Mouse (Mus musculus): ENCODE data around the gene Itgb5. TPM values are rescaled to one million over a fixed set of nuclear protein-coding genes. Genes with fewer than 3 reads are reported as not detected.

The Itgb5 gene
- polyA plus RNA-seq, 1 experiment from 2014 or later, result 21.7 TPM

DNA sequence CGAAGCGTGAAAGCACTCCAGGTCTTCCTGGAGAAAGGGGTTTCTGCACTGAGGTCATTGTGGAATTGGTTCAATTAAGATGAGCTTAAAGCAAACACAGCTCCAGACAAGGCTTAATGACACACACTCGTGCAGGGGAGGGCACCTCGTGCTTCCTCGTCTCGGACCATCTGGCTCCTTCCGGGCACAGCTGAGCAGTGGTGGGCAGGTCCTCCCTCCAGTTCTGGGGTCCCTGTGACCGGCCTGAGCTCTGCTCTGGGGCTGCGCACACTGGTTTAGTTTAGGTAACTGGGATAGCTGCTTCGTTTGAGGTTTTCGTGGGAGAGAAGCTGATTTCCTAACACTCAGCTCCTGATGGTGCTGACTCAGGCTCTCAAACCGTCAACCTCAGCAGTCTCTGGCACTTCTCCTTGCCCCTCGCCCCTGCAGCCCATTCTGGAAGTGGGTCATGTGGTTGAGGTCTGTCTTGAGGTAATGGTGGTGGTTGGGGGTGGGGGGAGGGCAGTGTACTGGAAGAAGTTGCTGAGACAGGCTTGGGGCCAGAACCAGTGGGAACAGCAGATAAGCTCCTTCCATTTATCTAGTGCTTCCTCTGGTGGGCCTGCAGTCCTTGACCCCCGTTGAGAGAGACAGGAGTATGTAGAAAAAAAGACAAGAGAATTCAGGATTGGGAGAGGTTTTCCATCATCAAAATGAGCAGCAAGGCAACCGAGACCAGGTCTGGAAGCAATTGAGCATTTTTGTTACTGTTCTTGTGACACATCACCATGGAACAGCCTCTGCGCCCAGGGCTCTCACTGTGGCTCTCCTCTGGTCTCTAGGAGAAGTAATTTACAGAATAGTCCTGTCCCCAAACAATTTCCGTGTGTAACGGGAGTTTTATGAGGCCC, 92.9 kb downstream of the Itgb5 start:
- Histone ChIP-seq H3K4me1 (replicated peaks; ENCODE audit: control insufficient read depth, insufficient read depth, low read length) (no peaks in the 10 kb centered on the region), H3K4me2 (replicated peaks; ENCODE audit: low read depth, low read length) (no peak overlapping the region), H3K4me3 (ENCODE audit: low read depth, low read length) (no peak overlapping the region), H3K36me3 (ENCODE audit: control insufficient read depth, insufficient read depth, low read length) (no peaks in the 10 kb centered on the region), H3K9ac (ENCODE audit: low read depth, low read length) (no peak overlapping the region), H3K27me3 (ENCODE audit: control insufficient read depth, insufficient read depth, low read length) (no peaks in the 10 kb centered on the region), H3K9me3 (ENCODE audit: control insufficient read depth, low read length) (no peaks in the 10 kb centered on the region), H3K27ac (ENCODE audit: low read depth, low read length) (no peak overlapping the region)
- DNase-seq (ENCODE audit: low spot score) (no peak), ATAC-seq (ENCODE audit: low FRiP score) (no peak)
- 62% methylated on average over 18 of the region's 18 CpGs for WGBS

DNA sequence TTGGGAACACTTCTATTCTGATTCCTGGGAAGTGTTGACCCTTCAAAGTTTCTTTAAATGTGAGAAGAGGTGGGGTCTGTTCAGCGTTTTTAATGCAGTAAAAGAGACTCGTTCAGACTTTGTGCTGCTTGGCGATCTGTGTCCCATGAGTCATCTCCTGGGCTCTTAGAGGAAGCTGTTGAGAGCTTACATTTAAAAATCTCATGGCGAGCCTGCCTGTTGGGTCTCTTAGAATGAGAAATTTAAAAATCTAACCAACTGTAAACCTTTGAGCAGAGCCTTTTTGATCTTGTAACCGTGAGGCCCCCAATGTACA, 93.5 kb downstream of the Itgb5 start:
- no peaks in the 10 kb centered on the region for H3K4me1 ChIP-seq (replicated peaks; ENCODE audit: control insufficient read depth, insufficient read depth, low read length)
- H3K27me3 ChIP-seq (ENCODE audit: control insufficient read depth, insufficient read depth, low read length), result no peaks in the 10 kb centered on the region
- no peak overlapping the region for H3K27ac ChIP-seq (ENCODE audit: low read depth, low read length)
- H3K9me3 ChIP-seq (ENCODE audit: control insufficient read depth, low read length), result no peaks in the 10 kb centered on the region
- DNase-seq (ENCODE audit: low spot score) (no peak), ATAC-seq (ENCODE audit: low FRiP score) (no peak)
- 81% methylated on average over 5 of the region's 5 CpGs for WGBS
- no peaks in the 10 kb centered on the region for H3K36me3 ChIP-seq (ENCODE audit: control insufficient read depth, insufficient read depth, low read length)
- no peak overlapping the region for H3K4me2 ChIP-seq (replicated peaks; ENCODE audit: low read depth, low read length)
- H3K4me3 ChIP-seq (ENCODE audit: low read depth, low read length), result no peak overlapping the region
- H3K9ac ChIP-seq (ENCODE audit: low read depth, low read length), result no peak overlapping the region

DNA sequence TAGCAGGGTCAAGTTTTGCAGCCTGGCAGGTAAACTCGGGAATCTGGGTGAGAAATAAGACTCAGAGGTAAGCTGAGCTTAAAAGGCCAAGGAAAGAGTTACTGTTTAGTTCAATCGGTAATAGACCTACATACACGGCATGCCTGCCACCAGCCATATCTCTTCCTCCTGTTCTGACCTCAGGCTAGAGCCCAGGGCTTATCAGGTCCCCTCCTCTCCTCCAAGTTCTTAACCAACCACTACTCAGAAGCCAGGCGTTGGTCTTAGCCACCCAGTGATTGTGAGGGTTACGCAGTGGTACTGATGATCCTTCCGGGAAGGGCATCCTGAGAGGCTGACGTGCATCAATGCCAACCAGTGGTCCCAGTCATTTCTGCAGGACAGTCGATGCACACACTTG, 94.3 kb downstream of the Itgb5 start:
- Histone ChIP-seq H3K27ac (ENCODE audit: low read depth, low read length) (no peak overlapping the region), H3K36me3 (ENCODE audit: control insufficient read depth, insufficient read depth, low read length) (no peaks in the 10 kb centered on the region), H3K4me2 (replicated peaks; ENCODE audit: low read depth, low read length) (no peak overlapping the region), H3K27me3 (ENCODE audit: control insufficient read depth, insufficient read depth, low read length) (no peaks in the 10 kb centered on the region), H3K9me3 (ENCODE audit: control insufficient read depth, low read length) (no peaks in the 10 kb centered on the region), H3K4me1 (replicated peaks; ENCODE audit: control insufficient read depth, insufficient read depth, low read length) (no peaks in the 10 kb centered on the region), H3K4me3 (ENCODE audit: low read depth, low read length) (no peak overlapping the region), H3K9ac (ENCODE audit: low read depth, low read length) (no peak overlapping the region)
- 89% methylated on average over 8 of the region's 8 CpGs for WGBS
- ATAC-seq (ENCODE audit: low FRiP score) (no peak), DNase-seq (ENCODE audit: low spot score) (no peak)

DNA sequence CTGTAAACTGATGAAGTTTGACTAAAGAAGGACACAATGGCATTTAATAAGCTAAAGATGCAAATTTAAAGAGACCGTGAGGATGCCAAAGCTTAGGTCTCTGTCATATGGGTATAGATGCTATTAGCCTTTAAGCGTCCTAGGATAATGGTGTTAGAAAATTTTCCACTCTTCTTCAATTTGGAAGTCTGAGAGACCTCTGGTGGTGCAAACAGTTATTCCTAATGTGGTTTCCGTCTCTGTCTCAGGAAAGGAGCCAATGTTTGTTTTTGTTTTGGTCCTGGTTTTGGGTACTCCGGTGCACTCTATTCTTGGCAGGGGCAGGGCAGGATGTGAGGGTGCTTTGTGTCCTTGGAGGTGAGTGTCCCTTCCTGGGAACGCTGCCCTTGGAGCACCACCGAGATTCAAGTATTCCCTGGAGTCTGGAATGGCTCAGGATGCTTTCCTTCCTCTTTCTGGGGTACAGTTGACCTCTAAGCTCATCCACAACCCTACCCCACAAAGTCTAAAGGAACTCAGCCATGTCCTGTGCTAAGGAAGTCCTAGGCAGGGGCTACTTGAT, 97.9 kb downstream of the Itgb5 start:
- no peak overlapping the region for H3K27ac ChIP-seq (ENCODE audit: low read depth, low read length)
- WGBS, result 88% methylated on average over 6 of the region's 6 CpGs

DNA sequence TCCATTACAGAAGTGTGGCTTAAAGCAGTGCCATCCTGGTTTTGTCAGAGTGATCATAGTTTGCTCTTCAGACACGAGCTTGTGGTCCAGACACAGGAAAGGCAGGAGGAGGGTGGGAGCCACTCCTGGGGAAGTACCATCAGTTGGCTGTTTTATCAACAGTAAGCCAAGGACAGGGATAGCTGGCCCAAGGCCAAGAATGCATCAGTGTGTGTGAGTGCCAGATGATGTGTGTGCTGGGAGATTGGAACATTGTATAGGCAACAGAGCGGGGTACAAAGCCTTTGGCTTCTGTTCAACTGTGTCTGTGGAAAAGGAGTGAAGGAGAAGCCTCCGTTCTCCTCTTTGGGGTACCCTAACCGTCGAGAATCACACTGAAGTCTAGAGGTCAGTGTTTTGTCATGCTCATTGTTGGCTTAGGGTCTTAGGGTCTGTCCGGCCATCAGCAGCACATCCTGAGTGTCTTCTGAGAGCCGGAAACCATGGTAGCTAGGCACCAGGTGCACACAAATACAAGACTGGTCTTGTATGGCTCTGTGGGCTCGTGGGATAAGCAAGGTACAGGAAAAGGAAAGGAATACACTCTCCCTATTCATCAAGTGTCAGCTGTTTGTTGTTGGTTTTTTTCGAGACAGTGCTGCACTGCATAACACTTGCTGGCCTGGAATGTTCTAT, 99.5 kb downstream of the Itgb5 start:
- no peak for DNase-seq (ENCODE audit: low spot score)
- H3K9ac ChIP-seq (ENCODE audit: low read depth, low read length), result no peak overlapping the region
- no peak overlapping the region for H3K4me3 ChIP-seq (ENCODE audit: low read depth, low read length)
- no peak overlapping the region for H3K27ac ChIP-seq (ENCODE audit: low read depth, low read length)
- no peaks in the 10 kb centered on the region for H3K36me3 ChIP-seq (ENCODE audit: control insufficient read depth, insufficient read depth, low read length)
- H3K4me2 ChIP-seq (replicated peaks; ENCODE audit: low read depth, low read length), result no peak overlapping the region
- ATAC-seq (ENCODE audit: low FRiP score), result no peak
- H3K27me3 ChIP-seq (ENCODE audit: control insufficient read depth, insufficient read depth, low read length), result no peaks in the 10 kb centered on the region
- H3K9me3 ChIP-seq (ENCODE audit: control insufficient read depth, low read length), result no peaks in the 10 kb centered on the region
- H3K4me1 ChIP-seq (replicated peaks; ENCODE audit: control insufficient read depth, insufficient read depth, low read length), result no peaks in the 10 kb centered on the region
- WGBS, result 87% methylated on average over 9 of the region's 9 CpGs

More for the DNA sequence above, 97.9 kb downstream of the Itgb5 start:
- Histone ChIP-seq H3K36me3 (ENCODE audit: control insufficient read depth, insufficient read depth, low read length) (no peaks in the 10 kb centered on the region), H3K9me3 (ENCODE audit: control insufficient read depth, low read length) (no peaks in the 10 kb centered on the region), H3K9ac (ENCODE audit: low read depth, low read length) (no peak overlapping the region), H3K4me1 (replicated peaks; ENCODE audit: control insufficient read depth, insufficient read depth, low read length) (no peaks in the 10 kb centered on the region), H3K4me2 (replicated peaks; ENCODE audit: low read depth, low read length) (no peak overlapping the region), H3K4me3 (ENCODE audit: low read depth, low read length) (no peak overlapping the region), H3K27me3 (ENCODE audit: control insufficient read depth, insufficient read depth, low read length) (no peaks in the 10 kb centered on the region)
- ATAC-seq (ENCODE audit: low FRiP score) (no peak), DNase-seq (ENCODE audit: low spot score) (no peak)

DNA sequence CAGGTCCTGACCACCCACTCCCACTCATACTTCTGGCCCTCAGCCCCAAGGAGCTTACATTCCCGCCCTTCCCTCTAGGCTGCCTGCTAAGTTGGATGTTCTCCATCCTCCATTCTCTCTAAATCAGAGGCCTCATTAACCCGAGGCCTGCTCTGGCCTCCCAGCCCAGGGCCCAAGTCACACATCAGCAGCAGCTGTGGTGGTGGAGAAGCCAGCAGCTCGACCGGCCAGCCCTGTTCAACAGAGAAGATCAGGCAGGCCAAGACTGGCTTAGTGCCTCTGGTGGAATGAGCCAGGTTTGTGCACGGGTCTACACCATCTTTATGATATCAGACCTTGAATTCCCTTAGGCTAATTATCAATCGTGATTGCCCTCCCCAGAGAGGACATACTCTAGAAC, 101.3 kb downstream of the Itgb5 start:
- Histone ChIP-seq H3K4me2 (replicated peaks; ENCODE audit: low read depth, low read length) (no peak overlapping the region), H3K27ac (ENCODE audit: low read depth, low read length) (no peak overlapping the region), H3K9ac (ENCODE audit: low read depth, low read length) (no peak overlapping the region), H3K4me1 (replicated peaks; ENCODE audit: control insufficient read depth, insufficient read depth, low read length) (no peaks in the 10 kb centered on the region), H3K9me3 (ENCODE audit: control insufficient read depth, low read length) (no peaks in the 10 kb centered on the region), H3K36me3 (ENCODE audit: control insufficient read depth, insufficient read depth, low read length) (no peaks in the 10 kb centered on the region), H3K27me3 (ENCODE audit: control insufficient read depth, insufficient read depth, low read length) (no peaks in the 10 kb centered on the region), H3K4me3 (ENCODE audit: low read depth, low read length) (no peak overlapping the region)
- no peak for ATAC-seq (ENCODE audit: low FRiP score)
- 90% methylated on average over 6 of the region's 6 CpGs for WGBS
- DNase-seq (ENCODE audit: low spot score), result no peak

DNA sequence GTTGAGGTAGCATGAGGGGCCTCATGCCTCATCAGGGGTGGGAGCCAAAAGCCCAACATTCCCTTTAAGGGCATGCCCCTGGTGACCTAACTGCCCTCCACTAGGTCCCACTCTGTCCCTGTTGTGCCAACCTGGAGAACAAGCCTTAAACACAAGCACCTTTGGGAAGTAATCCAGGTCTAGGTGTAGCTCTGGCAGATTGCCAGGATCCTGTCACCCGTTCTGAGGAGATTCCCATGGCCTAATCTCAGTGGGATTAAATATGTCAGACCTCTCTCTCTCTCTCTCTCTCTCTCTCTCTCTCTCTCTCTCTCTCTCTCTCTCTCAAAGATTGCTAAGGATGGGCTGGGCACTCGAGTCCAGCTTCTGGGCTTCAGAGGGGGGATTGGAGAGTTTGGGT, 102.2 kb downstream of the Itgb5 start:
- Histone ChIP-seq H3K4me1 (replicated peaks; ENCODE audit: control insufficient read depth, insufficient read depth, low read length) (no peaks in the 10 kb centered on the region), H3K27ac (ENCODE audit: low read depth, low read length) (no peak overlapping the region), H3K4me2 (replicated peaks; ENCODE audit: low read depth, low read length) (no peak overlapping the region), H3K4me3 (ENCODE audit: low read depth, low read length) (no peak overlapping the region), H3K9me3 (ENCODE audit: control insufficient read depth, low read length) (no peaks in the 10 kb centered on the region), H3K36me3 (ENCODE audit: control insufficient read depth, insufficient read depth, low read length) (no peaks in the 10 kb centered on the region), H3K9ac (ENCODE audit: low read depth, low read length) (no peak overlapping the region), H3K27me3 (ENCODE audit: control insufficient read depth, insufficient read depth, low read length) (no peaks in the 10 kb centered on the region)
- ATAC-seq (ENCODE audit: low FRiP score) (no peak), DNase-seq (ENCODE audit: low spot score) (no peak)
- WGBS, result 51% methylated on average over 2 of the region's 2 CpGs

DNA sequence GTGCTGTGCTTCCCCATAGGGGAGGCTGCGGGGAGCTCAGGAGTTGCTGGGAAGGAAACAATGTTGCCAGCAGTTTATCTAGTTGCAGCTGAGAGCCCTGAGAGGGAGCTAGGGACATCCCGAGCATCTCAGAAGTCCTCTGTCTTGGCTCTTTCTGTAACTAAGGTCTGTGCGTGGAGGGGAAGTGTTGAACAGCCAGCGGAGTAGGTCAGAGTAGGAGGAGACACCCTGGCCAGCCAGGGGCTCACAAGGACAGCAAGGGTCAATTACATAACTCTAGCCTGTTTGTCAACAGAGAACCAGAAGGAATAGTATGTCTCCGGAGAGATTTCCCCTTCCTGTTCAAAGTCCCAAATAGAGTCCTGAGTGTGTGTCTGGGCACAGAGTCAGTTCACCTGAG, 102.7 kb downstream of the Itgb5 start:
- Histone ChIP-seq H3K4me1 (replicated peaks; ENCODE audit: control insufficient read depth, insufficient read depth, low read length) (no peaks in the 10 kb centered on the region), H3K9ac (ENCODE audit: low read depth, low read length) (no peak overlapping the region), H3K27me3 (ENCODE audit: control insufficient read depth, insufficient read depth, low read length) (no peaks in the 10 kb centered on the region), H3K27ac (ENCODE audit: low read depth, low read length) (no peak overlapping the region), H3K9me3 (ENCODE audit: control insufficient read depth, low read length) (no peaks in the 10 kb centered on the region), H3K4me3 (ENCODE audit: low read depth, low read length) (no peak overlapping the region), H3K36me3 (ENCODE audit: control insufficient read depth, insufficient read depth, low read length) (no peaks in the 10 kb centered on the region), H3K4me2 (replicated peaks; ENCODE audit: low read depth, low read length) (no peak overlapping the region)
- WGBS, result 71% methylated on average over 5 of the region's 5 CpGs
- no peak for ATAC-seq (ENCODE audit: low FRiP score)
- no peak for DNase-seq (ENCODE audit: low spot score)

DNA sequence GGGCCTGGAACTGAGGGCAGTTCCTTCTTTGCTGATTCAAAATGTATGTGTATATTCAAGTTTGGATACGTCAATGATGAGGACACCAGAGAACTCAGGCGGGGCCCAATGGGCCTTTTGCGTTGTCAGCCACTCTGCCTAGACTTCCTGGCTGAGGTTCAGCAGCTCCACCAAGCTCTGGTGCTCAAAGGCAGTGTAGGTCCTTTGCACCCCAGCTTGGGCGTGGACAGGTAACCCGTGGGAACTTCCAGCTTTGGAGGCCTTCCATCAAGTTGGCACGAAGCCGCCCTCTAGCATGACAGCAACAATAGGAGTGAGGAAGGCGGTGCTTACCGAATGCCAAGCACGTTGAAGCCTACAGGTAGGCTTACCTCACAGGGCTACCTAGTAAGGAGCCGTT, 103.9 kb downstream of the Itgb5 start:
- no peak for ATAC-seq (ENCODE audit: low FRiP score)
- Histone ChIP-seq H3K4me3 (ENCODE audit: low read depth, low read length) (no peak overlapping the region), H3K27ac (ENCODE audit: low read depth, low read length) (no peak overlapping the region), H3K36me3 (ENCODE audit: control insufficient read depth, insufficient read depth, low read length) (no peaks in the 10 kb centered on the region), H3K9me3 (ENCODE audit: control insufficient read depth, low read length) (no peaks in the 10 kb centered on the region), H3K27me3 (ENCODE audit: control insufficient read depth, insufficient read depth, low read length) (no peaks in the 10 kb centered on the region), H3K9ac (ENCODE audit: low read depth, low read length) (no peak overlapping the region), H3K4me2 (replicated peaks; ENCODE audit: low read depth, low read length) (no peak overlapping the region), H3K4me1 (replicated peaks; ENCODE audit: control insufficient read depth, insufficient read depth, low read length) (no peaks in the 10 kb centered on the region)
- 96% methylated on average over 11 of the region's 11 CpGs for WGBS
- DNase-seq (ENCODE audit: low spot score), result no peak

All from hindbrain, embryonic 11.5 days (tissue).